Mouse (Mus musculus) olfactory bulb, adult 2 months (tissue): ENCODE data around the gene Mmaa.

Experiments
- CTCF ChIP-seq: fragments of 200-500 bp; IDR thresholded peaks from 2 replicates; pipeline ENCODE4 v1.5.1; 2012; ENCODE audit warnings: low read depth, mild to moderate bottlenecking, low read length, moderate library complexity; ENCODE audit not compliant: insufficient read depth
- POLR2A ChIP-seq: fragments of 200-500 bp; IDR thresholded peaks from 2 replicates; pipeline ENCODE4 v1.6.1; 2012; ENCODE audit warnings: mild to moderate bottlenecking, low read depth, low read length, moderate library complexity; ENCODE audit not compliant: insufficient read depth

DNA sequence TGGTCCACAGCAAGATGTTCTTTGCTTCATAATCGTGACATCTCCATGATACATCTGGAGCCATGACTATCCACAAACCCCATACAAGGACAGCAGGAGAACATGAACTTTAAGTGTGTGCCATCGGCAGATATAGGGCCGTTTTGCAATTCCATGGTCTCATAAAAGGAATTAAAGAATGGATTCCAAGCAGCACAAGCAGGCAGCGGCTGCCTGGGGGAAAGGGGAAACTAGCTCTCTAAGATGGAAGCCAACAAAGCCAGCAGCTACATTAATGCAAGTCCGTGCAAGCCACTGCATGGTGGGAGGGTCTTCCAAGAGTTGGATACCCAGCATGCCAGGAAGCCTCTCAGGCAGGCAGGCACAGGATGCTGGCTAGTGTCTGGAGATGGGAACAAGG lies 30.2 kb upstream of the Mmaa start:
- TF ChIP-seq POLR2A (no peak), CTCF (no peak)
